Mouse (Mus musculus) CH12.LX (cell line): ENCODE results near the gene Themis3. TPM values are rescaled to one million over a fixed set of nuclear protein-coding genes. Genes with fewer than 3 reads are reported as not detected.

Experiments used
- DNase-seq: peaks from one replicate; pipeline ENCODE4 v3.0.0-alpha.2; 2013; ENCODE audit errors: extremely low read depth
- H3K27ac ChIP-seq: 2 replicates; pipeline ENCODE4 v1.5.1; 2012; ENCODE audit warnings: low read depth, mild to moderate bottlenecking, control low read depth, moderate library complexity; ENCODE audit not compliant: insufficient read depth
- H3K27me3 ChIP-seq: replicated peaks from 2 replicates; pipeline ENCODE3; 2012; ENCODE audit warnings: inconsistent platforms
- H3K36me3 ChIP-seq, 2 experiments: replicated peaks in 1 of 2; 2 replicates each; pipeline versions ENCODE3 to v1.6.1; 2012; ENCODE audit warnings: inconsistent platforms in 1 of 2, low read length in 1 of 2, mild to moderate bottlenecking in 1 of 2, mixed read lengths in 1 of 2, moderate library complexity in 1 of 2; ENCODE audit not compliant: control insufficient read depth in 1 of 2, insufficient read depth in 1 of 2
- H3K4me1 ChIP-seq, 2 experiments: 2 replicates each; pipeline ENCODE4 v1.6.1; 2012; ENCODE audit warnings: inconsistent platforms in 1 of 2, moderate library complexity in 1 of 2; ENCODE audit not compliant: insufficient read depth in 2 of 2, control insufficient read depth in 1 of 2
- H3K4me2 ChIP-seq: 2 replicates; pipeline ENCODE4 v1.6.1; 2012; ENCODE audit warnings: low read depth, mild to moderate bottlenecking, control low read depth; ENCODE audit not compliant: poor library complexity, insufficient read depth, severe bottlenecking
- H3K4me3 ChIP-seq, 3 experiments: fragments of 150-350 bp in 1 of 3; sonication (generic) in 1 of 3; replicated peaks in 1 of 3; 2 replicates each; pipeline versions ENCODE3 to v1.5.1; 2011 to 2012; ENCODE audit warnings: low read depth in 2 of 3, low read length in 2 of 3, mild to moderate bottlenecking in 2 of 3, moderate library complexity in 2 of 3, control low read depth in 1 of 3, improper control_type of control experiment in 1 of 3, inconsistent platforms in 1 of 3, mixed read lengths in 1 of 3; ENCODE audit not compliant: poor library complexity in 1 of 3
- H3K79me2 ChIP-seq: replicated peaks from 2 replicates; pipeline ENCODE4 v1.6.1; 2012; ENCODE audit warnings: mild to moderate bottlenecking, moderate library complexity; ENCODE audit not compliant: control insufficient read depth, poor library complexity, insufficient read depth, severe bottlenecking; ENCODE audit errors: extremely low read depth
- H3K9ac ChIP-seq: 2 replicates; pipeline ENCODE4 v1.6.1; 2012; ENCODE audit warnings: low read depth, mild to moderate bottlenecking, control low read depth, moderate library complexity; ENCODE audit not compliant: insufficient read depth
- H3K9me3 ChIP-seq: replicated peaks from 2 replicates; pipeline ENCODE3; 2012; ENCODE audit warnings: low read length, inconsistent platforms, mixed read lengths
- BHLHE40 ChIP-seq: IDR thresholded peaks from 2 replicates; pipeline ENCODE4 v1.6.1; 2011; ENCODE audit warnings: mild to moderate bottlenecking, low read depth, low read length, improper control_type of control experiment
- E2F4 ChIP-seq: IDR thresholded peaks from 2 replicates; pipeline ENCODE4 v1.6.1; 2011; ENCODE audit warnings: low read depth, low read length, improper control_type of control experiment; ENCODE audit not compliant: insufficient replicate concordance
- GABPA ChIP-seq: IDR thresholded peaks from 2 replicates; pipeline ENCODE4 v1.6.1; 2012; ENCODE audit warnings: low read depth, low read length, improper control_type of control experiment, inconsistent platforms; ENCODE audit not compliant: insufficient replicate concordance
- JUN ChIP-seq: IDR thresholded peaks from 2 replicates; pipeline ENCODE4 v1.6.1; 2011; ENCODE audit warnings: low read depth, mild to moderate bottlenecking, low read length, improper control_type of control experiment, moderate library complexity; ENCODE audit not compliant: insufficient read depth
- JUND ChIP-seq: conservative IDR thresholded peaks from 2 replicates; pipeline ENCODE4 v1.6.1; 2011; ENCODE audit warnings: low read depth, low read length, improper control_type of control experiment
- KAT2A ChIP-seq: IDR thresholded peaks from 2 replicates; pipeline ENCODE4 v1.6.1; 2012; ENCODE audit warnings: low read length, improper control_type of control experiment, inconsistent platforms; ENCODE audit not compliant: insufficient replicate concordance
- MAX ChIP-seq: IDR thresholded peaks from 2 replicates; pipeline ENCODE4 v1.6.1; 2011; ENCODE audit warnings: low read length, improper control_type of control experiment
- MEF2A ChIP-seq: IDR thresholded peaks from 2 replicates; pipeline ENCODE4 v1.6.1; 2014; ENCODE audit warnings: low read depth, mild to moderate bottlenecking, inconsistent platforms, low read length, improper control_type of control experiment, borderline replicate concordance
- MXI1 ChIP-seq: IDR thresholded peaks from 2 replicates; pipeline ENCODE4 v1.6.1; 2011; ENCODE audit warnings: mild to moderate bottlenecking, low read depth, low read length, improper control_type of control experiment
- MYC ChIP-seq: IDR thresholded peaks from 2 replicates; pipeline ENCODE4 v1.6.1; 2011; ENCODE audit warnings: low read depth, mild to moderate bottlenecking, improper control_type of control experiment, low read length
- NRF1 ChIP-seq: IDR thresholded peaks from 2 replicates; pipeline ENCODE4 v1.6.1; 2014; ENCODE audit warnings: low read depth, mild to moderate bottlenecking, inconsistent platforms, low read length, improper control_type of control experiment, moderate library complexity
- PAX5 ChIP-seq: IDR thresholded peaks from 2 replicates; pipeline ENCODE4 v1.6.1; 2012; ENCODE audit warnings: low read length, inconsistent platforms, mixed read lengths
- POLR2A ChIP-seq: IDR thresholded peaks from 2 replicates; pipeline ENCODE4 v1.6.1; 2011; ENCODE audit warnings: low read depth, mild to moderate bottlenecking, improper control_type of control experiment, low read length
- RAD21 ChIP-seq: IDR thresholded peaks from 2 replicates; pipeline ENCODE4 v1.6.1; 2011; ENCODE audit warnings: low read depth, mild to moderate bottlenecking, low read length, improper control_type of control experiment, moderate library complexity
- SIN3A ChIP-seq: IDR thresholded peaks from 2 replicates; pipeline ENCODE4 v1.6.1; 2012; ENCODE audit warnings: low read length, improper control_type of control experiment, inconsistent platforms
- SMC3 ChIP-seq: IDR thresholded peaks from 2 replicates; pipeline ENCODE4 v1.6.1; 2011; ENCODE audit warnings: low read depth, low read length, improper control_type of control experiment
- UBTF ChIP-seq: IDR thresholded peaks from 2 replicates; pipeline ENCODE4 v1.6.1; 2012; ENCODE audit warnings: low read depth, mild to moderate bottlenecking, inconsistent platforms, low read length, improper control_type of control experiment, moderate library complexity
- USF1 ChIP-seq: IDR thresholded peaks from 2 replicates; pipeline ENCODE4 v1.6.1; 2014; ENCODE audit warnings: low read depth, mild to moderate bottlenecking, inconsistent platforms, low read length, improper control_type of control experiment
- ZC3H11A ChIP-seq: IDR thresholded peaks from 2 replicates; pipeline ENCODE4 v1.6.1; 2012; ENCODE audit warnings: low read depth, mild to moderate bottlenecking, inconsistent platforms, low read length, improper control_type of control experiment
- ZKSCAN1 ChIP-seq: IDR thresholded peaks from 2 replicates; pipeline ENCODE4 v1.6.1; 2012; ENCODE audit warnings: low read depth, inconsistent platforms, low read length, improper control_type of control experiment, borderline replicate concordance
- ZMIZ1 ChIP-seq: IDR thresholded peaks from 2 replicates; pipeline ENCODE4 v1.6.1; 2012; ENCODE audit warnings: low read depth, mild to moderate bottlenecking, inconsistent platforms, low read length, improper control_type of control experiment
- ZNF384 ChIP-seq: IDR thresholded peaks from 2 replicates; pipeline ENCODE4 v1.6.1; 2012; ENCODE audit warnings: low read depth, low read length, improper control_type of control experiment, inconsistent platforms
- dilution Hi-C: fragments of 300-500 bp; cut with MboI; formaldehyde crosslinking; loops from 2 replicates; pipeline ENCODE4 v1.14.3; 2020; ENCODE audit warnings: low sequenced_read_pairs; ENCODE audit not compliant: extremely low pct_unique_long_range_greater_than_20kb, extremely low pct_ligation_motif_present
- in situ Hi-C: fragments of 300-500 bp; cut with MboI; formaldehyde crosslinking; loops from 3 replicates; pipeline ENCODE4 v1.14.3; 2019; ENCODE audit warnings: low sequenced_read_pairs, low pct_ligation_motif_present, low pct_unique_long_range_greater_than_20kb, mixed read lengths
- polyA plus RNA-seq: library from polyadenylated mRNA; unstranded; fragments of >175 nt; gene quantifications from 2 replicates; pipeline ENCODE4 v1.2.1, GENCODE M21; 2012; ENCODE audit warnings: low read depth; ENCODE audit not compliant: insufficient read length
- total RNA-seq, 2 experiments: library from RNA; depleted of rRNA; stranded (reverse); fragments of 300-350 nt in 1 of 2; fragments of >200 nt in 1 of 2; gene quantifications; 2 replicates each; pipeline ENCODE4 v1.2.3; 2012 to 2014

Gene Themis3
- total RNA-seq (2012; rRNA removed) (not detected in 2 replicates), total RNA-seq (2014; rRNA removed) (not detected in 2 replicates), polyA plus RNA-seq (not detected in 2 replicates)

DNA sequence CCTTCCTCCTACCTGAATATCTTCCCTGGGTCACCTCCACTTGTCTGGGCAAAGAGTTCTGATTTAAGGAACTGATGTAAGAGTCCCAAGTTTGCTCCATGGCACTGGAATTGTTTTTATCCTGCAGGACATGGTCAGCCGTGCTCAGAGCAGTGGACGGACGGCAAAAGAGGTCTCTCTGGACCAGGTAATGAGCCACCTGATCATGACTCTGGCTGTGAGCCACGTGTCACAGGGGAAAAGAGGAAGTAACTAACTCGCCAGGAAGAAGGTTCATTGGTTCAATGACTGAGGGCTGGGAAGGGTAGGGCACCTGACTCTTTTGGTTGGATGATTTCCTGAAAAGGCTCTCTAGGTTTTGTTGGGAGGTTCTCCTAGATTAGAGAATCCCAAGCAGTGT, at the start of gene Themis3:
Gene Themis3 (minus strand): TSS at position 187 of the 400 bp plus-strand sequence.
- Histone ChIP-seq H3K27me3 (no peaks in the 10 kb centered on the region), H3K36me3 (no peaks in the 10 kb centered on the region)
- dilution Hi-C loops = no loop called here
- in situ Hi-C loops = no loop called here
- TF ChIP-seq RAD21 (no peak), JUND (no peak), SMC3 (no peak), NRF1 (no peak), JUN (no peak), ZMIZ1 (no peak), MYC (no peak), USF1 (no peak), GABPA (no peak)
- TF ChIP-seq, all 38 proteins: peak for 0
- no peak within 1 kb of the TSS for H3K27ac ChIP-seq
- no peaks in the 10 kb centered on the region for H3K4me1 ChIP-seq
- no peak within 1 kb of the TSS for H3K4me2 ChIP-seq
- DNase-seq = no peak
- H3K9me3 ChIP-seq = peaks cover 73% of the 10 kb centered on the region
- H3K79me2 ChIP-seq = no peaks in the 10 kb centered on the region
- H3K9ac ChIP-seq = no peak within 1 kb of the TSS
- no peak within 1 kb of the TSS for H3K4me3 ChIP-seq

DNA sequence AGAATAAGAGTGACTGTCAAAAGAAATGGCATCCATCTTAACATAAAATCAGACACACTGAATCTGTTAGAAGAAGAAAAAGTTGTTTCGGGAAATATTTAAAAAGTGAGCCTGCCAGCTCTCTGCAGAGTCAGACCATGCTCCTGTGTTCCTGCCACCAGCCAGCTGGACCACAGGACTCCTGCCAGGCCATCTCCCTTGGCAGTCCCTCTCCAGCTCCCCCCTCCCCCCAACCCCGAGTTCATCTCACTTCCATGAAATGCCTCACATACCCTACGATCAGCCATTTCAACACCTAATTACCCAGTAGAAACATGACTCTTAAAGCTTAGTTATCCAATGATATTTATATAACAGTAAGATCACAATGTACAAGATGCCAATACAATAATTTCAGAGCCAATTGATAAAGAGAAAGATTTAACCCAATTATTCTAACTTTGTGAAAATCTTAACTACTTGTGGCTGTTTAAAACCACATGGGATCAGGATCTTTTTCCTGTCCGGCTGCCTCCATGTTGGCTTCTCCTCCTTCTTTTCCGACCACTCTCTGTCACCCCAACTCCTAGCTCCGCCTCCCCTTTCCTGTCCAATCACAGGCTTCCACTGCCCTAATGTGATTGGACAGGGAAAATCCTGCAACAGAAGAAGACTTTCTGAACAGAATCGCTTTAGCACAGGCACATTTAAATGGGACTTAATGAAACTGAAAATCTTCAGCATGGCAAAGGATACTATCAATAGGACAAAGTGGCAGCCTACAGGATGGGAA, 43.7 kb upstream of the Themis3 start:
- no peaks in the 10 kb centered on the region for H3K36me3 ChIP-seq
- H3K27me3 ChIP-seq = no peaks in the 10 kb centered on the region
- no peak overlapping the region for H3K27ac ChIP-seq
- dilution Hi-C loops (no loop called here), in situ Hi-C loops (no loop called here)
- DNase-seq = no peak
- no peak overlapping the region for H3K9ac ChIP-seq
- TF ChIP-seq SIN3A = no peak
- no peak for TF ChIP-seq NRF1
- TF ChIP-seq JUN = no peak
- no peak for TF ChIP-seq RAD21
- TF ChIP-seq SMC3 = no peak
- no peak for TF ChIP-seq MEF2A
- TF ChIP-seq UBTF = no peak
- TF ChIP-seq MAX = no peak
- no peak for TF ChIP-seq ZMIZ1
- no peak for TF ChIP-seq POLR2A
- no peak for TF ChIP-seq KAT2A
- TF ChIP-seq ZKSCAN1 = no peak
- TF ChIP-seq E2F4 = no peak
- TF ChIP-seq ZNF384 = no peak
- TF ChIP-seq PAX5 = no peak
- TF ChIP-seq ZC3H11A = no peak
- TF ChIP-seq MXI1 = no peak
- no peak for TF ChIP-seq BHLHE40
- no peaks in the 10 kb centered on the region for H3K4me1 ChIP-seq
- no peak overlapping the region for H3K4me3 ChIP-seq
- peaks cover 55% of the 10 kb centered on the region for H3K9me3 ChIP-seq
- H3K79me2 ChIP-seq = no peaks in the 10 kb centered on the region
- H3K4me2 ChIP-seq = no peak overlapping the region
